Mouse (Mus musculus): ENCODE data around the gene Cel. TPM values are rescaled to one million over a fixed set of nuclear protein-coding genes. Genes with fewer than 3 reads are reported as not detected.
"Not testable (repeated sequence)": the region's sequence is repeated elsewhere in the genome, so short reads cannot be mapped to it uniquely, and the experiment has no call there.

Cel gene
- polyA plus RNA-seq, 1 experiment from 2014 or later, result 3.3 TPM

GRCm38 (mm10) chr2:28517206-28517909 lies 45.8 kb downstream of the Cel start:
- Histone ChIP-seq H3K4me1 (replicated peaks; ENCODE audit: control insufficient read depth, insufficient read depth) (peaks cover 8% of the 10 kb centered on the region), H3K4me2 (replicated peaks; ENCODE audit: low read depth) (no peak overlapping the region), H3K36me3 (ENCODE audit: control insufficient read depth, insufficient read depth, low read length) (no peaks in the 10 kb centered on the region), H3K9ac (ENCODE audit: low read length) (no peak overlapping the region), H3K9me3 (ENCODE audit: control insufficient read depth, low read length) (no peaks in the 10 kb centered on the region), H3K27me3 (ENCODE audit: control insufficient read depth, insufficient read depth, low read length) (no peaks in the 10 kb centered on the region), H3K4me3 (ENCODE audit: low read depth, low read length) (no peak overlapping the region), H3K27ac (replicated peaks) (peak overlapping the region; percentile 87)
- DNase-seq (ENCODE audit: low spot score) (peak; percentile 94), ATAC-seq (ENCODE audit: low FRiP score, low TSS enrichment) (peak; percentile 86)
- WGBS, result 30% methylated on average over 5 of the region's 5 CpGs
- TF ChIP-seq EP300 (optimal IDR thresholded peaks at IDR 0.05) (no peak), CTCF (IDR thresholded peaks at IDR 0.05; ENCODE audit: low read depth) (peak; percentile 97)

DNA sequence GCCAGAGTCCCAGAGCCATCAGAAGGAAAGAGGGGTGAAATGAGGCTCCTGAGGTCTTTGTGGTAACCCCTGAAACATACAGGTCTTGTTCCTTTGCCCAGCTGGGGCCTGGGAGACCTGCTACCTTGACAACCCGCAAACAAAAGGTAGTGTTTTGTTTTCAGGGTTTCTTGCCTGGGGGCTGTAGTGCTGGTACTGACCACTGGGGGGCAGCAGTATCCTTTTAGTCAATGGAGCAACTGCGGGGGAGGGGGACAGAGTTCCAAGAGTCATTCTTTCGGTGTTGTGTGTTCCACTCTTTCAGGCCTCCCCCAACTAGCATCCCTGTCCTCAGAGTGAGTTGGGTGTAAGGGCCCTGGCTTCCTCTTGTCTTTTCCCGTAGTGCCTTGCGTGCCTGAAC lies 48.7 kb downstream of the Cel start:
- Histone ChIP-seq H3K4me1 (replicated peaks; ENCODE audit: control insufficient read depth, insufficient read depth) (peaks cover 5% of the 10 kb centered on the region), H3K27me3 (ENCODE audit: control insufficient read depth, insufficient read depth, low read length) (no peaks in the 10 kb centered on the region), H3K9ac (ENCODE audit: low read length) (no peak overlapping the region), H3K27ac (replicated peaks) (peak overlapping the region; percentile 93), H3K9me3 (ENCODE audit: control insufficient read depth, low read length) (no peaks in the 10 kb centered on the region), H3K36me3 (ENCODE audit: control insufficient read depth, insufficient read depth, low read length) (no peaks in the 10 kb centered on the region), H3K4me2 (replicated peaks; ENCODE audit: low read depth) (peak overlapping the region; percentile 96), H3K4me3 (ENCODE audit: low read depth, low read length) (peak overlapping the region; percentile 68)
- TF ChIP-seq EP300 (optimal IDR thresholded peaks at IDR 0.05) (no peak), CTCF (IDR thresholded peaks at IDR 0.05; ENCODE audit: low read depth) (peak; percentile 94)
- DNase-seq (ENCODE audit: low spot score) (peak; percentile 89), ATAC-seq (ENCODE audit: low FRiP score, low TSS enrichment) (no peak)
- WGBS, result 19% methylated on average over 5 of the region's 5 CpGs

DNA sequence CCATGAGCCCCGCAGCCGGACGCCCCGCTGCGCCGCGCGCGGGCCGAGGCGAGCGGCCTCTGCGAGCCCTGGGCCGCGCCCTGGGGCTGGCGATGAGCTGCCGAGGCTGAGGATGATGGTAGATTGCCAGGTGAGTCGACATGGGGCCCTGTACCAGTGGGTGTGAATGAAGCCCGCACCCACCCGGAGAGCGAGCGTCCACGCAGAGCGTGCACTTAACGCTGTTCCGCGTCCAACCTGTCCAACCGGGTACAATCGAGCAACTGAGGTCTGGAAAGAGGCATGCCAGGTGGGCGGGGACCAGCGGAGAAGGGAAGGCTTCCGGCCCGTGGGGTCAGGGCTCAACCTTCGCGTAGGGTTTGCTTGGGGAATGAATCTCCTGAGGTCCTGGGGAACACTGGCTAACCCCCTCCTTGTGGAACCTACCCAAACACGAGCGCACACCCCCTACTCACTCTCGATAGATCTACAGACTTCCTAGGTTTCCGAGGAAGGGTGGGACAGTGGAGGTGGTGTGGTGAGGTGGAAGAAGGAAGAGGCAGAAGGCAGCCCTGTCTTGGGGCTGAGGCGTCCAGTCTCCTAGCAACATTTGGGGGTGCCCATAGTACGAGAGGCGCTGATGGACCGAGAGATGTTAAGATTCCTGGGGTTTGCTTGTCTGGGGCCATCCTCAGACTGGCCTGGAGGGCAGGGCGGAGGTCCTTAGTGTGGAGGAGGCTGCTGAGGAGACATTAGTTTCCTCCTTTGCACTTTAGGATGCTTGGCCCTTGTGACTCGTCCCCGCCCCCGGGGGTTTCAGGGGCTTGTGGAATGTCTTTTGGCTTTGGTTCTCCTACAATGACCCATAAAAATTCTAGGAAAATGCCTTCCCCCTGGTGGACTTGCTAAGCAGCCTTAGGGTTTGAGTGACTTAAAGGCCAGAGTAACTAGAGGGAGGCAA lies 49.5 kb downstream of the Cel start:
- H3K36me3 ChIP-seq (ENCODE audit: control insufficient read depth, insufficient read depth, low read length), result no peaks in the 10 kb centered on the region
- DNase-seq (ENCODE audit: low spot score), result peak; percentile 80
- whole genome bisulfite sequencing, result 5% methylated on average over 46 of the region's 47 CpGs

GRCm38 (mm10) chr2:28512798-28513401 lies 50.3 kb downstream of the Cel start, which contains the start of gene Ralgds:
Gene Ralgds (plus strand): TSS chr2:28513125.
- peak within 1 kb of the TSS; percentile 93 for H3K27ac ChIP-seq (replicated peaks)
- H3K9ac ChIP-seq (ENCODE audit: low read length), result peak within 1 kb of the TSS; percentile 78
- peak; percentile 50 for TF ChIP-seq CTCF (IDR thresholded peaks at IDR 0.05; ENCODE audit: low read depth)
- no peak for TF ChIP-seq EP300 (optimal IDR thresholded peaks at IDR 0.05)
- ATAC-seq (ENCODE audit: low FRiP score, low TSS enrichment), result peak; percentile 60
- H3K9me3 ChIP-seq (ENCODE audit: control insufficient read depth, low read length), result no peaks in the 10 kb centered on the region
- no peaks in the 10 kb centered on the region for H3K36me3 ChIP-seq (ENCODE audit: control insufficient read depth, insufficient read depth, low read length)
- H3K27me3 ChIP-seq (ENCODE audit: control insufficient read depth, insufficient read depth, low read length), result no peaks in the 10 kb centered on the region
- peaks cover 5% of the 10 kb centered on the region for H3K4me1 ChIP-seq (replicated peaks; ENCODE audit: control insufficient read depth, insufficient read depth)
- peak within 1 kb of the TSS; percentile 68 for H3K4me3 ChIP-seq (ENCODE audit: low read depth, low read length)
- 0% methylated on average over 64 of the region's 71 CpGs for WGBS
- peak within 1 kb of the TSS; percentile 96 for H3K4me2 ChIP-seq (replicated peaks; ENCODE audit: low read depth)
- DNase-seq (ENCODE audit: low spot score), result peak; percentile 87

More for the DNA sequence above, 49.5 kb downstream of the Cel start:
- ATAC-seq (ENCODE audit: low FRiP score, low TSS enrichment), result peak; percentile 10; the same call in 1 of the 2 replicates
- H3K4me1 ChIP-seq (replicated peaks; ENCODE audit: control insufficient read depth, insufficient read depth), result peaks cover 5% of the 10 kb centered on the region
- peak overlapping the region; percentile 93 for H3K27ac ChIP-seq (replicated peaks)
- TF ChIP-seq CTCF (IDR thresholded peaks at IDR 0.05; ENCODE audit: low read depth) (no peak), EP300 (optimal IDR thresholded peaks at IDR 0.05) (no peak)
- no peaks in the 10 kb centered on the region for H3K27me3 ChIP-seq (ENCODE audit: control insufficient read depth, insufficient read depth, low read length)
- H3K4me3 ChIP-seq (ENCODE audit: low read depth, low read length), result peak overlapping the region; percentile 68
- no peaks in the 10 kb centered on the region for H3K9me3 ChIP-seq (ENCODE audit: control insufficient read depth, low read length)
- peak overlapping the region; percentile 78 for H3K9ac ChIP-seq (ENCODE audit: low read length)
- peak overlapping the region; percentile 96 for H3K4me2 ChIP-seq (replicated peaks; ENCODE audit: low read depth)

DNA sequence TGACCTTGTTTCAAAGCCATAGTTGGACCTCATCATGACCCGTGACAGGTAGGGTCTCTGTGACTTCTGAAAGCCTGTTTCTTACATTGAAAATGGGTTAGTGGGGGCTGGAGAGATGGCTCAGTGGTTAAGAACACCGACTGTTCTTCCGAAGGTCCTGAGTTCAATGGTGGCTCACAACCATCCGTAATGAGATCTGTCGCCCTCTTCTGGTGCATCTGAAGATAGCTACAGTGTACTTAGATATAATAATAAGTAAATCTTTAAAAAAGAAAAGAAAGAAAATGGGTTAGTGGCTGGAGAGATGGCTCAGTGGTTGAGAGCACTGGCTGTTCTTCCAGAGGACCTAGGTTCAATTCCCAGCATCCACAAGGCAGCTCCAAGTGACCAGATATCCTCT lies 51.6 kb downstream of the Cel start:
- not testable (repeated sequence) for H3K4me2 ChIP-seq (replicated peaks; ENCODE audit: low read depth); H3K4me1 ChIP-seq (replicated peaks; ENCODE audit: control insufficient read depth, insufficient read depth); H3K9me3 ChIP-seq (ENCODE audit: control insufficient read depth, low read length); H3K27ac ChIP-seq (replicated peaks); H3K36me3 ChIP-seq (ENCODE audit: control insufficient read depth, insufficient read depth, low read length); H3K4me3 ChIP-seq (ENCODE audit: low read depth, low read length); H3K27me3 ChIP-seq (ENCODE audit: control insufficient read depth, insufficient read depth, low read length); ATAC-seq (ENCODE audit: low FRiP score, low TSS enrichment); DNase-seq (ENCODE audit: low spot score); H3K9ac ChIP-seq (ENCODE audit: low read length)
- 49% methylated on average over 5 of the region's 5 CpGs for WGBS
- peak; percentile 64 for TF ChIP-seq CTCF (IDR thresholded peaks at IDR 0.05; ENCODE audit: low read depth)

All from stomach, postnatal 0 days (tissue).